In the genomic region with DNA sequence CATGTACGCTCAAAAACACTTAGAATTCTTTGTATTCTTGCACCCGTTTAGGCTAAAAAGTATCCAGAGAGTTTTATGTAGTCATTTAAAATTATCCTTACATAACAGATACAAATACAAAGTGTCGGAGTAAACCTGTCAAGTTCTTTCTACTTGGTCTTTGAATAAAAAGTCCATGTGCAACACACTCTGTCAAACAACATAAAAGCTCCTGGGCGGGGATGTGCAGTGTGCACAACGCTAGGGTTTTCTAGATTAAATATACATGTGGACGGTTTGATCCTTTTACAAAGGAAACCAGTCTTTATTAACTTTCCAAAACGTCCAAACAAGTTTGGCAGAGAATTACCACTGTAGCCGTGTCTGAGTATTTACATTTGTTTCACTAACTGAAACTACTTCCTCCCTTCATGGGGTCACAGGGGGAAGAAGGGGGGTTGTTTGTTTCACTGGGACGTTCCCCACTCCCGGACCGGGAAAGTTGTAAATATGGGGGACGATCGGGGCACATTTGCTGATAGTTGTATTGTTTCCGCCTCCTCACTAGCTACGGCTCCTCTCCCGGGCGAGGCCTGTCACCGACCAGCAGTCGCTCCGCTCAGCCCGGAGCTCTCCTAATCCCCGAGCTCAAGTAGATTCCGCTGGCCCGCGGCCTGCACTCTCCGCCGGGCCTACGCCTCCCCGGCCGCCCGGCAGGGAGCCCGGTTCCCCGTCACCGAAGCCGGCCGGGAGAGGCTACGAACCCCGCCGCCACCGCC, we compare ENCODE assay signal across 8 mouse cellular contexts. TPM values are rescaled to one million over a fixed set of nuclear protein-coding genes. Genes with fewer than 3 reads are reported as not detected.
DNase-seq lines count a peak whose midpoint lies in the region; ATAC-seq and TF ChIP-seq lines count a peak whose summit lies in the region.

No protein-coding gene starts in this region.

- peak; percentile 48 for ATAC-seq in limb, embryonic 14.5 days (ENCODE audit: low FRiP score, low read depth)
- ATAC-seq in midbrain, embryonic 15.5 days (replicated peaks): peak; percentile 62

- peak overlapping the region; percentile 98 for H3K4me3 ChIP-seq in embryonic facial prominence, embryonic 10.5 days
- peak overlapping the region; percentile 96 for H3K4me3 ChIP-seq in limb, embryonic 14.5 days (replicated peaks; ENCODE audit: low read length)
- H3K4me3 ChIP-seq in midbrain, embryonic 15.5 days: peak overlapping the region; percentile 74

- TF ChIP-seq POLR2A in limb, embryonic 14.5 days (IDR thresholded peaks at IDR 0.05; ENCODE audit: borderline replicate concordance, extremely low read depth, insufficient read depth, insufficient read length): no peak

- no peaks in the 10 kb centered on the region for H3K27me3 ChIP-seq in embryonic facial prominence, embryonic 10.5 days (replicated peaks; ENCODE audit: low read depth, poor library complexity, severe bottlenecking)
- no peaks in the 10 kb centered on the region for H3K27me3 ChIP-seq in limb, embryonic 14.5 days (ENCODE audit: control insufficient read depth, insufficient read depth, low read length)
- H3K27me3 ChIP-seq in midbrain, embryonic 15.5 days (replicated peaks): no peaks in the 10 kb centered on the region

- H3K4me1 ChIP-seq in embryonic facial prominence, embryonic 10.5 days: peaks cover 27% of the 10 kb centered on the region
- peaks cover 17% of the 10 kb centered on the region for H3K4me1 ChIP-seq in limb, embryonic 14.5 days (ENCODE audit: control insufficient read depth, insufficient read depth, low read length)
- peaks cover 35% of the 10 kb centered on the region for H3K4me1 ChIP-seq in midbrain, embryonic 15.5 days

- peak; percentile 68 for DNase-seq in 3T3-L1 (ENCODE audit: low read depth, low spot score)
- DNase-seq in adrenal gland, postnatal 10 days: peak; percentile 78
- peak; percentile 74 for DNase-seq in embryonic facial prominence, embryonic 10.5 days (ENCODE audit: low spot score)
- peak; percentile 97 for DNase-seq in heart, adult 11 months
- peak; percentile 56 for DNase-seq in kidney, adult 11 months
- peak; percentile 54 for DNase-seq in limb, embryonic 14.5 days (ENCODE audit: low spot score)
- peak; percentile 52 to 64 for DNase-seq in spleen, postnatal 14 days (ENCODE audit: low spot score in 2 of 2)

- peak overlapping the region; percentile 99 for H3K9ac ChIP-seq in limb, embryonic 14.5 days (ENCODE audit: low read depth, low read length, severe bottlenecking)
- H3K9ac ChIP-seq in midbrain, embryonic 15.5 days: peak overlapping the region; percentile 91

- H3K9me3 ChIP-seq in embryonic facial prominence, embryonic 10.5 days: no peaks in the 10 kb centered on the region
- no peaks in the 10 kb centered on the region for H3K9me3 ChIP-seq in limb, embryonic 14.5 days (ENCODE audit: control insufficient read depth, low read length)
- no peaks in the 10 kb centered on the region for H3K9me3 ChIP-seq in midbrain, embryonic 15.5 days

- no peaks in the 10 kb centered on the region for H3K36me3 ChIP-seq in embryonic facial prominence, embryonic 10.5 days (replicated peaks)
- no peaks in the 10 kb centered on the region for H3K36me3 ChIP-seq in limb, embryonic 14.5 days (ENCODE audit: control insufficient read depth, insufficient read depth, low read length)
- no peaks in the 10 kb centered on the region for H3K36me3 ChIP-seq in midbrain, embryonic 15.5 days (replicated peaks)

- H3K4me2 ChIP-seq in limb, embryonic 14.5 days (replicated peaks; ENCODE audit: low read depth, low read length, severe bottlenecking): peak overlapping the region; percentile 81
- peak overlapping the region; percentile 70 for H3K4me2 ChIP-seq in midbrain, embryonic 15.5 days

- peak overlapping the region; percentile 99 for H3K27ac ChIP-seq in embryonic facial prominence, embryonic 10.5 days (replicated peaks)
- peak overlapping the region; percentile 99 for H3K27ac ChIP-seq in limb, embryonic 14.5 days (replicated peaks; ENCODE audit: low read depth, low read length)
- peak overlapping the region; percentile 99 for H3K27ac ChIP-seq in midbrain, embryonic 15.5 days

- WGBS in embryonic facial prominence, embryonic 10.5 days: under 1% methylated on average over 40 of the region's 40 CpGs
- WGBS in limb, embryonic 14.5 days: under 1% methylated on average over 35 of the region's 40 CpGs
- WGBS in midbrain, embryonic 15.5 days: under 1% methylated on average over 40 of the region's 40 CpGs

RNA-seq across cellular contexts. Expression of gene Nipbl, which starts 0.9 kb away (rescaled TPM):
- 10 to 100 TPM; 38.2 to 46.9 TPM for total RNA-seq in adrenal gland, postnatal 10 days (2021)
- 18.0 and 18.5 TPM in 2 replicates for polyA plus RNA-seq in embryonic facial prominence, embryonic 10.5 days (2016; fragmentation: Nextera tagmentation; extraction: Ambion mirVana)
- polyA plus RNA-seq in limb, embryonic 14.5 days (2012; rRNA removed): 12.8 and 17.6 TPM in 2 replicates
- 23.4 and 25.3 TPM in 2 replicates for polyA plus RNA-seq in limb, embryonic 14.5 days (2014; fragmentation: Nextera tagmentation; extraction: Ambion mirVana)
- 15.1 and 15.4 TPM in 2 replicates for polyA plus RNA-seq in midbrain, embryonic 15.5 days (2015; fragmentation: Nextera tagmentation; extraction: Ambion mirVana)

Comparison
In these comparisons a context has a peak if more than half of its experiments do, and no peak if none do; other contexts are left out.
1. Peak in every context shown above with its lines: DNase-seq, ATAC-seq, H3K4me3 ChIP-seq and H3K27ac ChIP-seq.